Mouse (Mus musculus): ENCODE results near the gene Pck1. TPM values are rescaled to one million over a fixed set of nuclear protein-coding genes. Genes with fewer than 3 reads are reported as not detected.
"Not testable (repeated sequence)": the region's sequence is repeated elsewhere in the genome, so short reads cannot be mapped to it uniquely, and the experiment has no call there.

The Pck1 gene
- polyA plus RNA-seq, 1 experiment from 2014 or later, result not detected

- ATAC-seq (ENCODE audit: insufficient read depth); H3K4me3 ChIP-seq (ENCODE audit: low read depth, low read length); H3K27ac ChIP-seq (ENCODE audit: low read depth); H3K4me1 ChIP-seq (ENCODE audit: insufficient read depth); DNase-seq; H3K9me3 ChIP-seq (ENCODE audit: low read depth, low read length); H3K9ac ChIP-seq; H3K36me3 ChIP-seq (ENCODE audit: insufficient read depth); H3K4me2 ChIP-seq; H3K27me3 ChIP-seq (ENCODE audit: insufficient read depth, low read length): not testable (repeated sequence)
- TF ChIP-seq CTCF (IDR thresholded peaks at IDR 0.05; ENCODE audit: low read depth), result peak; percentile 42
- WGBS, result 80% methylated on average over 3 of the region's 3 CpGs
Observed at GRCm38 (mm10) chr2:173113796-173114195, 39.1 kb upstream of the Pck1 start.

- Histone ChIP-seq H3K4me2 (no peak within 1 kb of the TSS), H3K9me3 (ENCODE audit: low read depth, low read length) (no peaks in the 10 kb centered on the region), H3K9ac (no peak within 1 kb of the TSS), H3K27me3 (ENCODE audit: insufficient read depth, low read length) (no peaks in the 10 kb centered on the region), H3K4me3 (ENCODE audit: low read depth, low read length) (no peak within 1 kb of the TSS), H3K36me3 (ENCODE audit: insufficient read depth) (no peaks in the 10 kb centered on the region), H3K4me1 (ENCODE audit: insufficient read depth) (no peaks in the 10 kb centered on the region), H3K27ac (ENCODE audit: low read depth) (no peak within 1 kb of the TSS)
- no peak for TF ChIP-seq CTCF (IDR thresholded peaks at IDR 0.05; ENCODE audit: low read depth)
- DNase-seq, result no peak
- 85% methylated on average over 35 of the region's 35 CpGs for WGBS
- ATAC-seq (ENCODE audit: insufficient read depth), result no peak
Observed at GRCm38 (mm10) chr2:173119023-173119944, 33.6 kb upstream of the Pck1 start, which contains the start of gene Ctcfl. Ctcfl (minus strand) TSS chr2:173119525.

- not testable (repeated sequence) for H3K9ac ChIP-seq; H3K9me3 ChIP-seq (ENCODE audit: low read depth, low read length); H3K4me2 ChIP-seq; DNase-seq; H3K4me1 ChIP-seq (ENCODE audit: insufficient read depth); ATAC-seq (ENCODE audit: insufficient read depth); H3K27me3 ChIP-seq (ENCODE audit: insufficient read depth, low read length); H3K27ac ChIP-seq (ENCODE audit: low read depth); H3K36me3 ChIP-seq (ENCODE audit: insufficient read depth); H3K4me3 ChIP-seq (ENCODE audit: low read depth, low read length)
- WGBS, result 64% methylated on average over 4 of the region's 4 CpGs
Observed at GRCm38 (mm10) chr2:173120117-173120516, 32.7 kb upstream of the Pck1 start.

DNA sequence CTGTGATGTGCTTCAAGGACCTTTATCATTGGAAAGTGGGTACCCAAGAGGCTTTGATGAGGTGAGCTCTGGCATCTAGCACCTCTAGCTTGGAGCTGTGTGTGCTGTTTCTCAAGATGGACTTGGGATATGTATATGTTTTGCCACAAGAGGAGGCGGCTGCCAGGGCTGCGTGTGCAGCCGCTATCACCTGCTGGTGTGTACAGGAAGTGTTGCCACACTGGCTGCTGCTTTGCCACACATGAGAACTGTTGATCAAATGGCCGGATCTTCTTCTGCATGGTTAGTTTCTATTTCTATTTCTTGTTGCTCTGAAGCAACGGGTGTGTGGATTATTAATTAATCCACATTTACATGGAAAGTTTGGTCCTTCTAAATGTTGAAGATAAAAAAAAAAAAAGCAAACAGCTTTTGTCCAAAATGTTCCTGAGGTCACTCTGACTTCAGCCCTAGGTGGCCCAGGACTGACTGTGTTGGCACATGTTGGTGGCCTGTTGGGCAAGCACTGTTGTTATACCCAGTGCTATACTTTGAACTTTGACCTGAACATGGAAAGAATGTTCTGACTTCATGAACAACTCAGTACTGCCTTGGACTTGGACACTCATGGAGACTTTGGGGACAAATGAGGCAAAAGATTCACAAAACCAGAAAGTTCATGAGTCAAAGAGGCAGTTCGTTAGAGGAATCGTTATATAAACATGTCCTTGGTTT, 28.7 kb upstream of the Pck1 start:
- no peak overlapping the region for H3K27ac ChIP-seq (ENCODE audit: low read depth)
- WGBS, result 81% methylated on average over 7 of the region's 7 CpGs
- TF ChIP-seq CTCF (IDR thresholded peaks at IDR 0.05; ENCODE audit: low read depth), result no peak
- no peaks in the 10 kb centered on the region for H3K9me3 ChIP-seq (ENCODE audit: low read depth, low read length)
- no peak for ATAC-seq (ENCODE audit: insufficient read depth)
- no peak for DNase-seq
- no peak overlapping the region for H3K4me3 ChIP-seq (ENCODE audit: low read depth, low read length)
- H3K36me3 ChIP-seq (ENCODE audit: insufficient read depth), result no peaks in the 10 kb centered on the region
- no peaks in the 10 kb centered on the region for H3K27me3 ChIP-seq (ENCODE audit: insufficient read depth, low read length)
- H3K4me1 ChIP-seq (ENCODE audit: insufficient read depth), result no peaks in the 10 kb centered on the region
- H3K9ac ChIP-seq, result no peak overlapping the region
- H3K4me2 ChIP-seq, result no peak overlapping the region

DNA sequence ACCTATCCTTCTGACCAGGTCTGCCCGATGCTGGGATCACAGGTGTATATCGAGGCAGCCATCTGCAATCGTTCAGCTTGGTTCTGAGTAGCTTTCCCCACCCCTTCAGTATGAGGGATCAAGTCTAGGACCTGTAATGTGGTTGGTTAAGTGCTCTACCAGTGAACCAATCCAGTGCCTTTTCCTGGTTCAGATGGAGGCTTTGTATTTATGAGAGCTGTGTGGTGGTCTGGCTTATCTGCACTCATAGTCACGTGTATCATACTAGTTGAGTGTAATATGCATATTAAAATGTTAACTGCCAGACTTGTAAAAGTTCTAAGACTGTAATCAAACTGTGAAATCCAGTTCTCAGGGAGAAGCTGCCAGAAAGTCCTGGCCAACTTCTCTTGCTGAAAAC, 26.5 kb upstream of the Pck1 start:
- no peak for DNase-seq
- WGBS, result 75% methylated on average over 4 of the region's 4 CpGs
- no peak overlapping the region for H3K9ac ChIP-seq
- no peaks in the 10 kb centered on the region for H3K27me3 ChIP-seq (ENCODE audit: insufficient read depth, low read length)
- H3K4me2 ChIP-seq, result no peak overlapping the region
- no peak for ATAC-seq (ENCODE audit: insufficient read depth)
- no peak overlapping the region for H3K27ac ChIP-seq (ENCODE audit: low read depth)
- no peaks in the 10 kb centered on the region for H3K36me3 ChIP-seq (ENCODE audit: insufficient read depth)
- no peaks in the 10 kb centered on the region for H3K4me1 ChIP-seq (ENCODE audit: insufficient read depth)
- no peak overlapping the region for H3K4me3 ChIP-seq (ENCODE audit: low read depth, low read length)
- no peaks in the 10 kb centered on the region for H3K9me3 ChIP-seq (ENCODE audit: low read depth, low read length)
- TF ChIP-seq CTCF (IDR thresholded peaks at IDR 0.05; ENCODE audit: low read depth), result no peak

- no peaks in the 10 kb centered on the region for H3K9me3 ChIP-seq (ENCODE audit: low read depth, low read length)
- H3K4me3 ChIP-seq (ENCODE audit: low read depth, low read length), result no peak overlapping the region
- no peaks in the 10 kb centered on the region for H3K36me3 ChIP-seq (ENCODE audit: insufficient read depth)
- WGBS, result 66% methylated on average over 2 of the region's 2 CpGs
- H3K9ac ChIP-seq, result no peak overlapping the region
- no peak overlapping the region for H3K27ac ChIP-seq (ENCODE audit: low read depth)
- no peaks in the 10 kb centered on the region for H3K27me3 ChIP-seq (ENCODE audit: insufficient read depth, low read length)
- H3K4me2 ChIP-seq, result no peak overlapping the region
- no peaks in the 10 kb centered on the region; the same call in 1 of the 2 replicates for H3K4me1 ChIP-seq (ENCODE audit: insufficient read depth)
- TF ChIP-seq CTCF (IDR thresholded peaks at IDR 0.05; ENCODE audit: low read depth), result no peak
- DNase-seq (no peak), ATAC-seq (ENCODE audit: insufficient read depth) (no peak)
Observed at GRCm38 (mm10) chr2:173129111-173129510, 23.7 kb upstream of the Pck1 start.

- DNase-seq (no peak), ATAC-seq (ENCODE audit: insufficient read depth) (no peak)
- H3K27me3 ChIP-seq (ENCODE audit: insufficient read depth, low read length), result no peaks in the 10 kb centered on the region
- TF ChIP-seq CTCF (IDR thresholded peaks at IDR 0.05; ENCODE audit: low read depth), result no peak
- no peak overlapping the region for H3K4me2 ChIP-seq
- H3K9ac ChIP-seq, result no peak overlapping the region
- no peaks in the 10 kb centered on the region for H3K36me3 ChIP-seq (ENCODE audit: insufficient read depth)
- no peaks in the 10 kb centered on the region; the same call in 1 of the 2 replicates for H3K4me1 ChIP-seq (ENCODE audit: insufficient read depth)
- H3K4me3 ChIP-seq (ENCODE audit: low read depth, low read length), result no peak overlapping the region
- WGBS, result 74% methylated on average over 13 of the region's 13 CpGs
- H3K9me3 ChIP-seq (ENCODE audit: low read depth, low read length), result no peaks in the 10 kb centered on the region
- no peak overlapping the region for H3K27ac ChIP-seq (ENCODE audit: low read depth)
Observed at GRCm38 (mm10) chr2:173132262-173132661, 20.6 kb upstream of the Pck1 start.

Measured in lung, embryonic 14.5 days (tissue).